Mouse (Mus musculus) myocyte (in vitro differentiated cells): ENCODE measurements at regions not wholly inside any gene's neighbourhood (a gene's known extent, or its start where the extent isn't known, plus 50 kb on each side); places are given as distances from the start of the nearest gene placed in this dataset.

Experiments used
- H3K27me3 ChIP-seq: one replicate; pipeline ENCODE4 v1.6.1; 2011; ENCODE audit not compliant: control insufficient read depth, insufficient read depth, insufficient read length
- H3K36me3 ChIP-seq: one replicate; pipeline ENCODE4 v1.6.1; 2011; ENCODE audit not compliant: control insufficient read depth, insufficient read depth
- H3K4me2 ChIP-seq: one replicate; pipeline ENCODE4 v1.6.1; 2011; ENCODE audit warnings: low read depth, control low read depth
- H3K4me3 ChIP-seq: one replicate; pipeline ENCODE4 v1.5.1; 2011; ENCODE audit warnings: mild to moderate bottlenecking, control low read depth, moderate library complexity
- H3K79me2 ChIP-seq: one replicate; pipeline ENCODE4 v1.6.1; 2011; ENCODE audit not compliant: control insufficient read depth, insufficient read depth
- H3ac ChIP-seq: one replicate; pipeline ENCODE4 v1.6.1; 2011; ENCODE audit not compliant: control insufficient read depth, insufficient read length
- CEBPB ChIP-seq: IDR thresholded peaks from 2 replicates; pipeline ENCODE4 v1.6.1; 2011; ENCODE audit warnings: mild to moderate bottlenecking, moderate library complexity; ENCODE audit not compliant: poor library complexity, insufficient read depth, severe bottlenecking
- E2F4 ChIP-seq: IDR thresholded peaks from one replicate; pipeline ENCODE4 v1.6.1; 2011; ENCODE audit warnings: mild to moderate bottlenecking, control low read depth, moderate library complexity; ENCODE audit not compliant: insufficient read depth
- MAX ChIP-seq: IDR thresholded peaks from one replicate; pipeline ENCODE4 v1.6.1; 2011; ENCODE audit warnings: low read depth, mild to moderate bottlenecking, control low read depth
- MYOD1 ChIP-seq, 3 experiments: IDR thresholded peaks; one replicate each; pipeline ENCODE4 v1.6.1; 2011; ENCODE audit warnings: control low read depth in 2 of 3, low read depth in 2 of 3, mild to moderate bottlenecking in 2 of 3, moderate library complexity in 1 of 3; ENCODE audit not compliant: insufficient read length in 2 of 3, control insufficient read depth in 1 of 3
- MYOG ChIP-seq, 3 experiments: IDR thresholded peaks; one replicate each; pipeline ENCODE4 v1.6.1; 2011; ENCODE audit warnings: control low read depth in 2 of 3, low read depth in 2 of 3, mild to moderate bottlenecking in 2 of 3; ENCODE audit not compliant: insufficient read length in 2 of 3, control insufficient read depth in 1 of 3, insufficient read depth in 1 of 3
- POLR2A ChIP-seq: IDR thresholded peaks from one replicate; pipeline ENCODE4 v1.6.1; 2011; ENCODE audit warnings: low read depth, mild to moderate bottlenecking, control low read depth, moderate library complexity; ENCODE audit not compliant: insufficient read length
- POLR2AphosphoS2 ChIP-seq: IDR thresholded peaks from one replicate; pipeline ENCODE4 v1.6.1; 2011; ENCODE audit warnings: low read depth, control low read depth; ENCODE audit not compliant: insufficient read length
- REST ChIP-seq: IDR thresholded peaks from one replicate; pipeline ENCODE4 v1.6.1; 2011; ENCODE audit warnings: mild to moderate bottlenecking, control low read depth, moderate library complexity; ENCODE audit not compliant: insufficient read depth, insufficient read length
- SRF ChIP-seq: IDR thresholded peaks from one replicate; pipeline ENCODE4 v1.6.1; 2011; ENCODE audit warnings: low read depth; ENCODE audit not compliant: control insufficient read depth, insufficient read length
- TCF12 ChIP-seq: IDR thresholded peaks from one replicate; pipeline ENCODE4 v1.6.1; 2011; ENCODE audit warnings: mild to moderate bottlenecking, control low read depth; ENCODE audit not compliant: poor library complexity, insufficient read depth, severe bottlenecking
- TCF3 ChIP-seq: IDR thresholded peaks from one replicate; pipeline ENCODE4 v1.6.1; 2011; ENCODE audit warnings: low read depth, control low read depth; ENCODE audit not compliant: insufficient read length
- USF1 ChIP-seq: IDR thresholded peaks from one replicate; pipeline ENCODE4 v1.6.1; 2011; ENCODE audit warnings: low read depth, mild to moderate bottlenecking, control low read depth, moderate library complexity

- H3K36me3 ChIP-seq = no peaks in the 10 kb centered on the region
- H3ac ChIP-seq = no peak overlapping the region
- TF ChIP-seq E2F4 = no peak
- no peak for TF ChIP-seq SRF
- TF ChIP-seq MYOD1 (IDR thresholded peaks at IDR 0.05; ENCODE audit: control insufficient read depth in 1 of 3, insufficient read length in 2 of 3, low read depth in 2 of 3) = no peak
- no peak for TF ChIP-seq CEBPB
- TF ChIP-seq REST = no peak
- TF ChIP-seq TCF3 = no peak
- no peak for TF ChIP-seq MYOG (IDR thresholded peaks at IDR 0.05; ENCODE audit: control insufficient read depth in 1 of 3, insufficient read depth in 1 of 3, insufficient read length in 2 of 3, low read depth in 2 of 3)
- TF ChIP-seq USF1 = no peak
- TF ChIP-seq POLR2A = no peak
- TF ChIP-seq POLR2AphosphoS2 = no peak
- no peak for TF ChIP-seq MAX
- no peak for TF ChIP-seq TCF12
- H3K27me3 ChIP-seq = no peaks in the 10 kb centered on the region
- H3K4me3 ChIP-seq = no peak overlapping the region
- no peak overlapping the region for H3K4me2 ChIP-seq
- no peaks in the 10 kb centered on the region for H3K79me2 ChIP-seq
Measured at GRCm38 (mm10) chr9:41408301-41408700, 246.8 kb upstream of the Ubash3b start.

- Histone ChIP-seq H3K4me2 (no peak overlapping the region), H3K4me3 (no peak overlapping the region), H3K79me2 (no peaks in the 10 kb centered on the region), H3K36me3 (no peaks in the 10 kb centered on the region), H3K27me3 (no peaks in the 10 kb centered on the region), H3ac (no peak overlapping the region)
- TF ChIP-seq TCF3 = no peak
Measured at GRCm38 (mm10) chr9:41407078-41407477, 245.6 kb upstream of the Ubash3b start.

- Histone ChIP-seq H3K36me3 (no peaks in the 10 kb centered on the region), H3ac (no peak overlapping the region), H3K79me2 (no peaks in the 10 kb centered on the region), H3K27me3 (no peaks in the 10 kb centered on the region), H3K4me2 (no peak overlapping the region), H3K4me3 (no peak overlapping the region)
- TF ChIP-seq E2F4 (no peak), TCF12 (no peak), CEBPB (no peak), TCF3 (no peak), USF1 (no peak), POLR2A (no peak), MYOD1 (IDR thresholded peaks at IDR 0.05; ENCODE audit: control insufficient read depth in 1 of 3, insufficient read length in 2 of 3, low read depth in 2 of 3) (no peak), REST (no peak)
Measured at GRCm38 (mm10) chr9:41402942-41403341, 241.4 kb upstream of the Ubash3b start.

- Histone ChIP-seq H3K36me3 (no peaks in the 10 kb centered on the region), H3ac (no peak overlapping the region), H3K4me2 (no peak overlapping the region), H3K79me2 (no peaks in the 10 kb centered on the region), H3K27me3 (no peaks in the 10 kb centered on the region), H3K4me3 (no peak overlapping the region)
- no peak for TF ChIP-seq MAX
- TF ChIP-seq USF1 = no peak
- TF ChIP-seq TCF3 = no peak
- no peak for TF ChIP-seq E2F4
- no peak for TF ChIP-seq POLR2A
- no peak for TF ChIP-seq REST
- TF ChIP-seq MYOG (IDR thresholded peaks at IDR 0.05; ENCODE audit: control insufficient read depth in 1 of 3, insufficient read depth in 1 of 3, insufficient read length in 2 of 3, low read depth in 2 of 3) = no peak
- no peak for TF ChIP-seq MYOD1 (IDR thresholded peaks at IDR 0.05; ENCODE audit: control insufficient read depth in 1 of 3, insufficient read length in 2 of 3, low read depth in 2 of 3)
Measured at GRCm38 (mm10) chr9:41400950-41401349, 239.5 kb upstream of the Ubash3b start.

GRCm38 (mm10) chr9:41395471-41395870 lies 234.0 kb upstream of the Ubash3b start:
- TF ChIP-seq POLR2A = no peak
- TF ChIP-seq E2F4 = no peak
- TF ChIP-seq POLR2AphosphoS2 = no peak
- TF ChIP-seq USF1 = no peak
- no peak for TF ChIP-seq MYOD1 (IDR thresholded peaks at IDR 0.05; ENCODE audit: control insufficient read depth in 1 of 3, insufficient read length in 2 of 3, low read depth in 2 of 3)
- H3K36me3 ChIP-seq = no peaks in the 10 kb centered on the region
- no peaks in the 10 kb centered on the region for H3K79me2 ChIP-seq
- H3K4me3 ChIP-seq = no peak overlapping the region
- H3K4me2 ChIP-seq = no peak overlapping the region
- H3ac ChIP-seq = no peak overlapping the region
- H3K27me3 ChIP-seq = peaks cover 7% of the 10 kb centered on the region
